Mouse (Mus musculus) spleen, embryonic (tissue): ENCODE measurements around the gene Ntm.

ENCODE experiments used
- CTCF ChIA-PET: fragments of 350-600 bp; sonication (Branson Sonifier 250); formaldehyde crosslinking; loops from one replicate; lab custom pipeline; 2022; lab: Charles Lee

Ntm gene

DNA sequence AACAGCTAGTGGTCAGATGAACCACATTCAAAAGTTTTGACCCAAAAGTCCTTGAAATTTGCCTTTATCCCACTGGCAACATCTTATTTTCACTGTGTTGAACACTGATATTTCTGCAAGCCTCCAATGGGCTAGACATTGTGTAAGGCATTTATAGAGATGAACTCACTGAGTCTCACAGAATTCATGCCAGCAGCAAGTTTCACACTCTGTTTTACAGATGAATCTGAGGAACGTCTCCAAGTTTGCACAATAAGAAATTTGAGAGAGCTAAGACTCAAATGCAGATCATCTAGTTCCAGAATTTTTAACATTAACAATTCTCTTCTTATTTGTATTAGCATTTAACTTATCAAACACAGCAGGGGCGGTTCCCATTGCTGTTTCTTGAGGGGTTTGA lies 203.9 kb downstream of the Ntm start:
- CTCF ChIA-PET = no interaction called here

GRCm38 (mm10) chr9:29754374-29754773 lies 208.6 kb downstream of the Ntm start:
- CTCF ChIA-PET = no interaction called here

DNA sequence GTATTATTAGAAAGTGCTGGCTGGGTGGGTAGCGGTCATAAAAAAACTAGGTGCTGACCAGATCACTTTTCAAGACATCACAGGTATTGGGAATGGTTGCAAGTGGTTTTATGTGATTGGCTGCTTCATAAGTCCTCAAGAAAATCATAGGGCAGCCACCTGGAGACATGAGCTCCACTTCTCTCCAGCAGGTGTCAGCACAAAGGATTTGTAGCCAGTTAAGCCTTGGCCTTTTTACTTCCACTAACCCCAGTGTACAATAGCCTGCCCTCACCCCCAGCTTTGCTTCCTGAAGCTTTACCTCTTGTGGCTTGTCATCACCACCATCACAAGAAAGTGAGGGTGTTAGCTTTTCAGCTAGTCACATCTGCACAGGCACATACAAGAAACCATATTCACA lies 211.5 kb downstream of the Ntm start:
- CTCF ChIA-PET = no interaction called here

DNA sequence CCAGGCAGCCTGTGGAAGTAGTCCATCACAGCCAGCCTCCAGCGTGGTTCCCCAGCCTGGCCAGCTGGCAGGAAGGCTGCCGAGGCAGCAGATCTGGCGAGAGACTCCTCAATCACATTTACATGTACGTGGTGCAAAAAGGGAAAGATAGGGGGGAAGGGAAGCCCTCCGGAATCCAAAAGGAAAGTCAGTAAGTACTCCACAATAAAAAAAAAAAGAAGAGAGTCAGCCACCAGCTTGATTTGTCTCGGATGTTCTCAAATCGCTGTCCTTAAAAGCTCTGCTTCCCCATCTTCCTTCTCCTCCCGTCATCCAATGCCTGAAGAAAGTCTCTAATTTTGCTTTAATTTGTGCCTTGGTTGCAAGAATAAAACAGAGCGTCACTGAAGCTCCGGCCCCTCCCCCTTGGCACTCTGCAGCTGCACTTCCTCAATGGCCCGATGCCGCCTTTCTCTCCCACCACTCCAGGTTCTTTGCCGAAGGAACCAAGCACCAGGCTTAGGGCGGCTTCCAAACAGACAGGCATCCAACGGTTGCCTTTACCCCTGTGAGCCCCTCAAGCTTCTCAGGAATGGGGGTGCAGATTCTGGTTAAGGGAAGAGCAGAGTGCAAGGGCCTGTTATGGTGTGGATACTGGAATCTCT lies 212.4 kb downstream of the Ntm start:
- CTCF ChIA-PET = no interaction called here

- CTCF ChIA-PET = no interaction called here
Measured at GRCm38 (mm10) chr9:29748070-29748469, 214.9 kb downstream of the Ntm start.

DNA sequence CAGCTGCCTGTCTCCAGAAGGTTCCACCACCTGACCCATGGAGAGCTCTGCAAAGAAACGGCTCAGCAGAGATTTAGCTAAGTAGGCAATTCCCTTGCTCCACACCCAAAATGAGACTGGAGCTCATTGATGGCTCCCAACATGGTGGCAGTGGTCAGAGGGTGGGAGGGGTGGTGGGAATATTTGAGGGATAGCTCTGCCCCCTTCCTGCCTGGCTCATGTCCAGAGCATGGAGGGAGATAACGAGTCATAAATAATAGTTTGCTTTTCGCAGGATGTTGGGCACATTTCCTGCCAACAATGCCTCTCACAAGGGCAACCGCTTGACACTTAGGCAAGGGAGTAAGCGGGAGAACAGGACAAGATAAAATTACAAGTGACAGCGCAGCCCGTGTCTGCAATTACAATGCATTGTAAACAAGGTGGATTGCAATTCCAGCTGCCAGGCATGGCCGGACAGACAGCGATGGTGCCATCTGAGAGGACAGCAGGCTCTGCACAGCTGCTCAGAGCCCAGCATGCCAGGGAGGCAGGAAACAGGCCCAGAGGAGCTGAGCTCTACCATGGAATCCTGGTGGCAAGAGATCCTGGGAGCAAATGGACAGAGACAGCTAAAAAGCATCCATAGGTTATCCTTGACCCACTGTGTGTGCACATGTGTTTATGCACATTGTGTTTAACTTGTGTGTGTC lies 224.0 kb downstream of the Ntm start:
- CTCF ChIA-PET = no interaction called here

DNA sequence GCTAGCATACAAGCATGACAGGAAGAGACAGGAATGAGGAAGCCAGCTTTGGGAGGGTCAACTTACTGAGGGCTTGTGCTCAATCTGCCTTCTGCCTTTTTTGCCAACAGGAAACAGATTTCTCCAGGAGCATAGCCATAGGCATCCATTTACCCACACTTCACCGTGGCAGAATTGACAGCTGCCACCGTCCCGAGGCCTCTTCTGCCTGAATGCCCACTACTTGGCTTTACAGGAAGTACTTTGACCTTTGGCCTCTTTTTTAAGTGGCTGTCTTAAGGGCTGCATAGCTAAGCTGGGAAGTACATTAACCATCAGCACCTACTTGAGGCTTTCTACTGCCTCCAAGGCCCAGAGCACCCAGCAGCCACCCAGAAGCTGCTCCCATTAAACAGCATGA lies 226.9 kb downstream of the Ntm start:
- CTCF ChIA-PET = no interaction called here

DNA sequence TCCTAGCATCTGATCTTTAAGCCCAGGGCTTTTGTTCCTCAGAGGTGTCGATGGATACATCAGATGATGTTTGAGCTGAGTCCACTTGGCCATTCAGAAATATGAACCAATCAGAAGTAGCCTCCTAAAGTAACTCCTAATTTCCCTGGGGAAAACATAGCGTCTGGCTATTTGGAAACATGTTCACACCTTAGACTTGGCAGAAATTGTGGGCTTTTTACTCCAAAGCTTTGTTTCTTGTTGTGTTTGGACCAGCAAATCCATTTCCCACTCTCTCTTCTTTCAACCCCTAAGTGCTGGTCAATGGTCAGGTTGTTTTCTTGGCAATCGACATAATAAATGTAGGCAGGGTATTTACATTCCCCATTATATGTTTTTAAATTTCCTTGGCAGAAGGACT lies 230.0 kb downstream of the Ntm start:
- CTCF ChIA-PET = no interaction called here

DNA sequence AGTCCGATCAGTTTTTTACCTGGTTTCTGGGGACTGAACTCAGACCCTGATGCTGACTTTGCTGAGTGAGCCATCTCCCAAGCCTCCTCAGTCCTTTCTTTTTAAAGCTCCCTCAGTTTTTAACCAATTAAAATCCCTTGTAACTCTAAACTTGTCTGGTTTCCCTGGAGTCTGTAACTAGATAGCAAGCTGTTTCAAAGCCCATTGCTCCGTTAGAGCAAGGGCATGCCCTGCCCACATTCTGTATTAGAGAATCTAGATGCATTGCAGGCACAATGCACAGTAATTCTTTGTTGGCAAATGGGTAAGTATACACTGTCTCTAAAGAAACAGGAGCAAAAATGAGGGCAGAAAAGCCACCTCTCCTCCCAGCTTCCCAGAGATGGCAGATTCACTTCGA lies 231.3 kb downstream of the Ntm start:
- CTCF ChIA-PET = no interaction called here

DNA sequence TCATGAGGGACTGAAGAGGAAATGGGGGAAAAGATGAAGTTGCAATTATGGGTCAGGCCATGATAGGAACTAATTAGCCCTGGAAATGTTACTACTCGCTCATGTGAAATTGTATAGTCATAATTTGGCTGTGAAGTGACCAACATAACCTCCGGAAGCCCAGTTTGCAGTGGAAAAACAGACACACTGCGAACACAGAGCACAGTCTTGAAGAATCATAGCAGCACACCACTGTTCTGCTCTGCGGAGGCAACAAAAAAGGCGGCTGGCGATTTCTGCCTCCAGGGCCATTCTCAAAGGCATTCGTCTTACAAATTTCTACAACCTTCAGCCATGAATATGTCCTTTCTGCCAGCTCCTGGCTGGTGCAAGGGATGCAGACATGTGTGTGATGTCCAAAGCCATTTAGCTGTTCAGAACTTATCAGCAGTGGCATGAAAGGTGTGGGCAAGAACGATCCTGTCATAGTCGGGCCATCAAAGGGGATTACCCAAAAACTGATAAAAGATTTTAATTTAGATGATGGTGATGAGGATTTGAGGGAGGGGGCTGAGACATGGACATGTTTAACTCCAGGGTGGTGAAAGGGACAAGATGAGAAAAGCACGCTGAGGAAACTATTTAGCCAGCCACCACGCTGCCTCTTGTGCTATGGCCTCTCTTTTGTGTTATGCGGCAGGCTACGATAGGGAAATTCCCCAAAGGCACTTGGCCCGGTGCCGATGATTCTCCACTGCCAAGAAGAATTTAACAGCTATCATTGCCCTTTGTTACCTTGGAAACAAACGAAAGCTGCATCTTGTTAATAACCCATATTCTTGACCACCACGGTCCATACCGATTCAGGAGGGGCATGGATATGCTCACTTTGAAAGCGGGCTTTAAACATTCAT lies 235.2 kb downstream of the Ntm start:
- CTCF ChIA-PET = no interaction called here

- CTCF ChIA-PET = no interaction called here
Measured at GRCm38 (mm10) chr9:29721461-29721860, 241.5 kb downstream of the Ntm start.

DNA sequence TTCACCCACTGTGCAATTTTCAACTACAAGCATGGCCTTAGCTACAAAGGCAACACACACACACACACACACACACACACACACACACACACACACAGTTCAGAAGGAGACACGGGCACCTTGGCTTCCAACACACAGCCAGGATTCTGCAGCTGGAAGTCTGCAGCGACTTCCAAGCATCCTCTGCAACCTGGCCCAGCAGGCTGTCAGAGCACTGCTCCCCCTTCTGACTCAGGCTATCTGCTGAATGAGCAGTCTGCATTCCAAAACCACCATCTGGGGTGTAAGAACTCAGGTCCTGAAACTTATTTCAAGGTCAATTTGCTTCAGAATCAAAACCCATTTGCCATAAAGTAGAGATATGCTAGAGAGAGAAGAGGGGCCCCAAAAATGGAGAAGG lies 246.1 kb downstream of the Ntm start:
- CTCF ChIA-PET = interaction anchor here (0.6 kb wide), 1 partner anchor 354 kb away, joined by 3 read pairs; no protein-coding TSS in a partner anchor

DNA sequence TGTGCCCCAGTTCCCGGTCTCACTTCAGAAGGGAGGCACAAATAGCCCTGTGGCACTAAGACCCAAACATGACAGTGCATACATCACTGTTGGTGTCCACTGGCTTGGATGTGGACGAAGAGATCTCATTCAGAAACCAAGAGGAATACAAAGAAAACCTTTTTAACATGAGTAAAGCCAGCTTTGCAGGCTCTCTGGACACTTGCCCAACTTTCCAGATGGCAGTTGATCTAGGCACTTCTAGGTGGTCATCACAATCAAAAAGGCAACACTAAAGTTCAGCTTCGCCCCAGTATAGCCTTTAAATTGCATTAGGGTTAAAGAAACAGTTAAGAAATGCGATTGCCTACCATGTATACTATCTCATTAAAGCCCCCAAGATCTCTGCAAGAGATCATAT lies 264.7 kb downstream of the Ntm start:
- CTCF ChIA-PET = no interaction called here

DNA sequence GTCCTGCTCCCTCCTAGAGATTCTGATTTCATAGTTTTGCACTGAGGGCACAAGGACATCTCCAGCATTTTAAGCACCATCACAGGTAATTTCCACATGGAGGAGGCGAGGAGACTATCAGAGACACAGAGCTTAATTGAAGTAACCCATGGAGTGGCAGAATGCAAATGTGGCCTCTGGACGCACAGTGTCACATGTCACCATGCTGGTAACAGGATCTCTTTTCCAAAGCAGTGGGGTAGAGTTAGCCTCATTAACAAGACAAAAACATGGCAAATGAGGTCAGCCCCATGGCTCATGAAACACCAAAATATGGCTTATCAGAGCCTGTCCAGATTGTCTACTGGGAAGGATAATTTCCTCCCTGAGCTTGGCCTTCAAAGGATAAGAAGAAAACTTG lies 268.8 kb downstream of the Ntm start:
- CTCF ChIA-PET = no interaction called here

DNA sequence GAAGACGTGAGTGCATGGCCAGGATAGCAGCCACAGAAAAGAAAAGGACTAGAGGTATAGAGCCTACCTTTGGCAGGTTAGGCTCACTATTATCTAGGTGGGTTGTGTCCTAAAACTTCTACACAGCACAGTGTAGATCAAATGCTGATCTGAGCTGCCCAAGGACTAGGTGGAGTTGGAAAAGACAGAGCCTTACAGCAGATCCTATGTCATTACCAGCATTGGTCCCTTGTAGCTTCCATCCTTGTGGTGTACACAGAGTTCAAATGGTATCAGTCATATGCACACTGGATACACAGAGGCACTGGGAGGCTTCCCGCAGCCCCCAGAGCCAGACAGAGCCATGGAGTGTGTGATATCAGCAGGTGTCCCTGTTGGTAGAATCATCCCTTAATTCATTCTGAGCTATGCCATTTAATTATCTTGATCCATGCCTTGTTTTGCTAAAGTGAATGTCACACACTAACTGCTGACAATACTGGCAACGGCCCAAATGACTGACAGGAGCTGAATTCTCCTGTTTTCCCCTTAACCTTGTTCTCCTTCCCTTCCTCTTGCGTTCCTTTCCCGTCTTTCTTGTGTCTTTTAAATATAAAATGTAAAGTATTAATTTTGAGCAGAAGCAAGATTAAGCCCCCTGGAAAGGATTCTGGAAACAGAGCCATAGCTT lies 271.6 kb downstream of the Ntm start:
- CTCF ChIA-PET = no interaction called here

DNA sequence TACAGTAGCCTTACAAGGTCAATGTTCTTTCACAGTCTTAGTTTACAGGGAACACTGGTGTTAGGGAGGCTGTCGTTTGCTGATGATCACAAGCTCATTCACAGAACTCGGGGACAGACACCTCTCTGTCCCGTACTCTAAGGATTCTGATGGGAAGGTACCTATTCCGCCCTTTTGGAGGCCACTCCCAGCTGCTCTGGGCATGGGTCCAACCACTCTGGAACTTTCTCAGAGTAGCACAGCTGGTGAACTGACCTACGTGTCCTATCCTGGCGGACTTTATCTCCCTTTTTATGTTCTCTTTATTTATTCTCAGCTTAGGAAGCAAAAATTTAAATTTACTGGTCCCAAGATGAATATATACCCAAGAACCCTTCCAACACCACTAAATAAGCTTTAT lies 280.7 kb downstream of the Ntm start:
- CTCF ChIA-PET = no interaction called here

DNA sequence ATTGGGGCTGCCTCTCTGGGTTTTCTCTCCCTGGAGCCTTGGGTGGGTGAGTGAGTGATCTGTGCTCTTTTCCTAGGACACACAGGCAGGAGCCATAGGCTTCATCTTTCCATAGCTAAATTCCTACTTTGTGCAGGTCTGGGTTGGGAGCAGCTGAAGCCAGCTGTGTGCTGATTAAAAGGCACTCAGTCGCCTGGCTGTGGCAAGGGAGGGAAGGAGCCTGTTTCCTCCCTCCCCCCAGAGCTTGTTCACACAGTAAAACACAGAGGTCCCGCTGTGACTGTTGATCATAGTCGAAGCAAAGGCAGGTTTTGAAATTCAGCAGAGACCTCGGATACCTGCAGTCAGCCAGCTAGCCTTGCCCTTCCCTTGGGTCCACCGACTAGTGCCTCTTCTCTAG lies 282.3 kb downstream of the Ntm start:
- CTCF ChIA-PET = no interaction called here

- CTCF ChIA-PET = no interaction called here
Measured at GRCm38 (mm10) chr9:29673911-29674310, 289.0 kb downstream of the Ntm start.

- CTCF ChIA-PET = no interaction called here
Measured at GRCm38 (mm10) chr9:29671861-29672260, 291.1 kb downstream of the Ntm start.

- CTCF ChIA-PET = no interaction called here
Measured at GRCm38 (mm10) chr9:29663286-29663685, 299.7 kb downstream of the Ntm start.

DNA sequence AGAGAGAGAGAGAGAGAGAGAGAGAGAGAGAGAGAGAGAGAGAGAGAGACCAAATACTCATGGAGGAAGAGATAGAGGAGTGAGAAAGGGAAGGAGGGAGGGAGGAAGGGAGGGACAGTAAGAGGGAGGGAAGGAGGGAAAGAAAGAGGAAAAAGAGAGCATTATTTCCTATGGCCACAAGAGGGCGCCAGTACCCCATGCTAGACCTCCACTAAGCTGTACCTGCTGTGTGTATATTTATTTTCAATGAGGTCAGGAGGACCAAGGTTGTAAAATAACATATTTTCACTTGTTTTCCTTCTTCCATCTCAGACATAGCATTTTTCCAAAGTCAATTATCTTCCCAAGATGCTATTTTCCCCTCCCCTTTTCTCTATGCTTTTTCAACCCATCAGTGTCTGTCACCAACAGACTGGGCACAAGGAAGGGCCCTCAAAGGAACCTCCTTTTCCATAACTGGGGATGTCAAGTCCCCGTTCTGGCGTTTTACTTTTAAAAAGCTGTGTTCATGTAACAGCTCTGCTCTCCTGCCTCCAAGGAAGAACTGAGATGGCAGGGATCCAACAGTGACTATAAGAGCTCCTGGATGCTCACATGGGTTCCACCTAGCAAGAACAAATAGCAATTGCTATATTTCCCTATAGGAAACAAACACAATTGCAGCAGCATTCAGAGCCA lies 301.3 kb downstream of the Ntm start:
- CTCF ChIA-PET = interaction anchor here (0.7 kb wide), 1 partner anchor 378 kb away, joined by 5 read pairs; no protein-coding TSS in a partner anchor
